Mouse (Mus musculus) ES-E14 (cell line): ENCODE results near the gene Gm10770. TPM values are rescaled to one million over a fixed set of nuclear protein-coding genes. Genes with fewer than 3 reads are reported as not detected.
"Not testable (repeated sequence)": the region's sequence is repeated elsewhere in the genome, so short reads cannot be mapped to it uniquely, and the experiment has no call there.

ENCODE experiments used
- DNase-seq: peaks from one replicate; pipeline ENCODE4 v3.0.0-alpha.2; 2013; ENCODE audit warnings: low read depth, low spot score
- H3K27ac ChIP-seq: 2 replicates; pipeline ENCODE4 v1.5.1; 2012; ENCODE audit warnings: low read depth, mild to moderate bottlenecking, low read length, moderate library complexity, mixed read lengths; ENCODE audit not compliant: poor library complexity, insufficient read depth, severe bottlenecking
- H3K36me3 ChIP-seq: 2 replicates; pipeline ENCODE4 v1.6.1; 2012; ENCODE audit warnings: mild to moderate bottlenecking, low read length, moderate library complexity, mixed read lengths; ENCODE audit not compliant: control insufficient read depth, poor library complexity, insufficient read depth, severe bottlenecking
- H3K4me1 ChIP-seq, 2 experiments: fragments of 150-350 bp in 1 of 2; sonication (generic) in 1 of 2; 2 replicates each; pipeline ENCODE4 v1.6.1; 2012; ENCODE audit warnings: low read length in 2 of 2, mild to moderate bottlenecking in 1 of 2, mixed read lengths in 1 of 2; ENCODE audit not compliant: control insufficient read depth in 2 of 2, insufficient read depth in 2 of 2, poor library complexity in 1 of 2
- H3K4me3 ChIP-seq, 2 experiments: fragments of 150-350 bp in 1 of 2; sonication (generic) in 1 of 2; 2 replicates each; pipeline ENCODE4 v1.5.1; 2012; ENCODE audit warnings: low read length in 2 of 2, low read depth in 1 of 2, mild to moderate bottlenecking in 1 of 2, mixed read lengths in 1 of 2; ENCODE audit not compliant: insufficient read depth in 1 of 2, poor library complexity in 1 of 2, severe bottlenecking in 1 of 2
- H3K9ac ChIP-seq: 2 replicates; pipeline ENCODE4 v1.6.1; 2012; ENCODE audit warnings: low read depth, mild to moderate bottlenecking, low read length, mixed read lengths; ENCODE audit not compliant: poor library complexity, insufficient read depth, severe bottlenecking
- H3K9me3 ChIP-seq: fragments of 150-350 bp; sonication (generic); 2 replicates; pipeline ENCODE4 v1.6.1; 2012; ENCODE audit warnings: low read depth, mild to moderate bottlenecking, low read length; ENCODE audit not compliant: control insufficient read depth, insufficient read depth
- CHD2 ChIP-seq: IDR thresholded peaks from 2 replicates; pipeline ENCODE4 v1.6.1; 2014; ENCODE audit warnings: mild to moderate bottlenecking, low read depth, low read length, inconsistent platforms
- HCFC1 ChIP-seq: IDR thresholded peaks from 2 replicates; pipeline ENCODE4 v1.6.1; 2012; ENCODE audit warnings: low read length, inconsistent platforms, borderline replicate concordance; ENCODE audit not compliant: insufficient read depth
- MAFK ChIP-seq: IDR thresholded peaks from 2 replicates; pipeline ENCODE4 v1.6.1; 2014; ENCODE audit warnings: mild to moderate bottlenecking, low read depth, low read length, inconsistent platforms; ENCODE audit not compliant: insufficient read depth
- ZC3H11A ChIP-seq: IDR thresholded peaks from 2 replicates; pipeline ENCODE4 v1.6.1; 2012; ENCODE audit warnings: low read depth, mild to moderate bottlenecking, inconsistent platforms, low read length, borderline replicate concordance
- ZNF384 ChIP-seq: IDR thresholded peaks from 2 replicates; pipeline ENCODE4 v1.6.1; 2012; ENCODE audit warnings: low read depth, low read length, inconsistent platforms
- in situ Hi-C, 2 experiments: fragments of 600-800 bp; cut with MboI; formaldehyde crosslinking; loops; one replicate each; pipeline ENCODE4 v1.15.1; 2025; ENCODE audit warnings: low sequenced_read_pairs in 2 of 2, inconsistent platforms in 1 of 2; ENCODE audit not compliant: unreplicated experiment in 2 of 2
- total RNA-seq: library from RNA; depleted of rRNA; stranded (reverse); fragments of 300-350 nt; gene quantifications from 2 replicates; pipeline ENCODE4 v1.2.3, GENCODE M21; 2012; rRNA removed

Gene Gm10770
- total RNA-seq, 1 experiment: not detected

GRCm38 (mm10) chr2:150173833-150174232, 5.6 kb downstream of the Gm10770 start:
- Histone ChIP-seq H3K4me3 (no peak overlapping the region), H3K36me3 (no peaks in the 10 kb centered on the region), H3K9ac (no peak overlapping the region), H3K27ac (no peak overlapping the region), H3K4me1 (no peaks in the 10 kb centered on the region), H3K9me3 (no peaks in the 10 kb centered on the region)
- in situ Hi-C loops: no loop called here
- TF ChIP-seq MAFK: no peak
- DNase-seq: no peak

DNA sequence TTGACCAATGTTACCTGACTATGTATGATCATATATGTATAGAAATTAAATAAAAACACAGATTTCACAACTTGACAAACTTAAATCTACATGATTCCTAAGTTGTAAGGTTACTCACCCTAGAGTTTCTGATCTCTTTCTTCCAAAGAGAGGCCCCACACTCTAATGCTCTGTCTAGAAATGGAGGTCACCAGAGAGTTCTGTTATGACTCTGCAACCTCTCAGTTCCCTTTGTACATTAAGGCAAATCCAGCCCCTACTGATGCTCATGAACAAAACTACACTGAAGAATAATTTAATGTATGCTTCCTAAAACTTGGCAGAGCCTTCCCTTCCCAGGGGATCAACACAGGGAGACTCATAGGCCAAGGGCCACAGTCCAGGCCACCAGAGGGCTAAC, 12.8 kb downstream of the Gm10770 start:
- H3K27ac ChIP-seq: no peak overlapping the region
- no peak overlapping the region for H3K9ac ChIP-seq
- no peak overlapping the region for H3K4me3 ChIP-seq
- TF ChIP-seq ZC3H11A: no peak
- no peak for TF ChIP-seq MAFK
- TF ChIP-seq ZNF384: no peak
- TF ChIP-seq HCFC1: no peak
- no peak for TF ChIP-seq CHD2
- H3K9me3 ChIP-seq: no peaks in the 10 kb centered on the region
- H3K4me1 ChIP-seq: no peaks in the 10 kb centered on the region
- in situ Hi-C loops: no loop called here
- H3K36me3 ChIP-seq: no peaks in the 10 kb centered on the region
- DNase-seq: no peak

- no peaks in the 10 kb centered on the region for H3K36me3 ChIP-seq
- no peak within 1 kb of the TSS; the same call in 1 of the 2 replicates for H3K27ac ChIP-seq
- TF ChIP-seq ZC3H11A (no peak), CHD2 (peak; percentile 90), HCFC1 (no peak), ZNF384 (no peak)
- in situ Hi-C loops: no loop called here
- peak within 1 kb of the TSS; percentile 97 to 98 for H3K4me3 ChIP-seq
- H3K4me1 ChIP-seq: no peaks in the 10 kb centered on the region
- DNase-seq: peak; percentile 89
- H3K9me3 ChIP-seq: no peaks in the 10 kb centered on the region
- H3K9ac ChIP-seq: peak within 1 kb of the TSS; percentile 94
Observed at GRCm38 (mm10) chr2:150136435-150136897, 43.0 kb downstream of the Gm10770 start, which contains the start of gene Zfp120. TSS of gene Zfp120 (minus strand) at chr2:150136708.

DNA sequence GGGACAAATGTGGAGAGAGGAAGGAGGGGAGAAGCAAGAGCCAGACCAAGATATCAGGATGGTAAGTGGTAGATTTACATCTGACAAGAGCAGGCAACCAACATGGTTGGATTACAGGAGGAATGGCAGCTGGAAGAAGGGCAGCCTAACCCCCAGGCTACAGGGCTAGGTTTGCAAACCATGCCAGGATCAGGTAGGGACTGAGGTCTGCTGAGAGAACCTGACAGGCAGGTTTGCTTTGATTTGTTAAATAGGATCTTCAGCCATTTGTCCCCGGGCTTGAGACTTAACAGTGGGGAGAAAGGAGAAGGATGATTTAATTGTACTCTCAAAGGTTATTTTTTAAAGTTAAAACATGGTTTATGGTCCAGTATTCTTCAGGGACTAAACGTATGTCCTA, 46.7 kb downstream of the Gm10770 start:
- Histone ChIP-seq H3K36me3 (no peaks in the 10 kb centered on the region), H3K4me1 (no peaks in the 10 kb centered on the region), H3K9me3 (no peaks in the 10 kb centered on the region), H3K4me3 (no peak overlapping the region), H3K27ac (no peak overlapping the region), H3K9ac (no peak overlapping the region)
- TF ChIP-seq CHD2 (no peak), ZC3H11A (no peak), ZNF384 (no peak), MAFK (no peak), HCFC1 (no peak)
- DNase-seq: no peak
- in situ Hi-C loops: no loop called here

DNA sequence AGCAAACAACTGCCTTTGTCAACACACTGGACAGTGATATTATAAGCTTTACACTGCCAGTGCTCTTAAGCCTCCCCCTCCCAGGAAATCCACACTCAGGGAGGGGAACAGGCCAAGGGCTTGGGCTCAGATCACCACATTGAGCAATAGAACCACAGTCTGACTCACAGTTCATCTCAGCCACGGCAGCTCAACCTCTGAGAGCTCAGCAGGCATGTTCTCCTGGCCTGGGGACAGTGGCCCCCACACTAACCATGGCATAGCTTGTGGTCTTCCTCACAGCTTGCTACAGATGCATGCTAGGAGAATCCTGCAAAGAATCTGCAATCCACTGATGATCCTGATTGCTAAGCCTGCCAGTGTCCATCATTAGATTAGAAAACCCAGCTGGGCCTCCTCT, 47.5 kb downstream of the Gm10770 start:
- DNase-seq, H3K9ac ChIP-seq, H3K9me3 ChIP-seq, H3K4me3 ChIP-seq, H3K4me1 ChIP-seq, in situ Hi-C loops, H3K27ac ChIP-seq, H3K36me3 ChIP-seq: not testable (repeated sequence)

Other genes starting within 250 kb of the Gm10770 start
- 9.1 and 10.0 TPM in 2 replicates for gene Zfp120, start 43.0 kb downstream of the Gm10770 start, total RNA-seq
- 36.4 and 39.1 TPM in 2 replicates for gene Gm14139, start 2.1 kb upstream of the Gm10770 start, total RNA-seq
- gene Zfp937, start 38.4 kb upstream of the Gm10770 start, total RNA-seq: 6.8 and 7.9 TPM in 2 replicates
- 11.2 and 14.4 TPM in 2 replicates for gene Gm21994, start 75.9 kb upstream of the Gm10770 start, total RNA-seq
- gene Gm14124, start 77.8 kb upstream of the Gm10770 start, total RNA-seq: 33.2 and 34.1 TPM in 2 replicates
- gene Gm10130, start 144.0 kb upstream of the Gm10770 start, total RNA-seq: 4.5 and 9.4 TPM in 2 replicates
- gene 3300002I08Rik, start 183.1 kb upstream of the Gm10770 start, total RNA-seq: 10.1 and 11.7 TPM in 2 replicates